Mouse (Mus musculus) neural tube, embryonic 14.5 days (tissue): ENCODE results near the gene Inca1. TPM values are rescaled to one million over a fixed set of nuclear protein-coding genes. Genes with fewer than 3 reads are reported as not detected.

Experiments
- ATAC-seq: fragments of 200-750 bp; cut with Nextera tagmentation; 2 replicates; pipeline ENCODE4 v1.8.0; 2017; ENCODE audit warnings: low read depth, mild to moderate bottlenecking, moderate TSS enrichment, moderate library complexity
- H3K27ac ChIP-seq: fragments of 300-500 bp; sonication (generic); 2 replicates; pipeline ENCODE4 v1.5.1; 2014; ENCODE audit warnings: low read depth, mild to moderate bottlenecking, control low read depth, low read length, moderate library complexity, mixed read lengths
- H3K27me3 ChIP-seq: fragments of 300-500 bp; sonication (generic); 2 replicates; pipeline ENCODE4 v1.6.1; 2014; ENCODE audit warnings: low read length; ENCODE audit not compliant: control insufficient read depth, insufficient read depth
- H3K36me3 ChIP-seq: fragments of 300-500 bp; sonication (generic); 2 replicates; pipeline ENCODE4 v1.6.1; 2014; ENCODE audit warnings: low read length, mixed read lengths; ENCODE audit not compliant: control insufficient read depth, insufficient read depth
- H3K4me1 ChIP-seq: fragments of 300-500 bp; sonication (generic); 2 replicates; pipeline ENCODE4 v1.6.1; 2014; ENCODE audit warnings: low read length; ENCODE audit not compliant: control insufficient read depth, insufficient read depth
- H3K4me2 ChIP-seq: fragments of 300-500 bp; sonication (generic); 2 replicates; pipeline ENCODE4 v1.6.1; 2014; ENCODE audit warnings: mild to moderate bottlenecking, low read depth, low read length, control low read depth
- H3K4me3 ChIP-seq: fragments of 300-500 bp; sonication (generic); 2 replicates; pipeline ENCODE4 v1.5.1; 2014; ENCODE audit warnings: low read depth, low read length, control low read depth, mixed read lengths
- H3K9ac ChIP-seq: fragments of 300-500 bp; sonication (generic); replicated peaks from 2 replicates; pipeline ENCODE4 v1.6.1; 2014; ENCODE audit warnings: low read depth, mild to moderate bottlenecking, control low read depth, low read length, mixed read lengths
- H3K9me3 ChIP-seq: fragments of 300-500 bp; sonication (generic); 2 replicates; pipeline ENCODE4 v1.6.1; 2016; ENCODE audit warnings: low read length; ENCODE audit not compliant: control insufficient read depth
- WGBS: fragments of 180-500 bp; shearing (Covaris S2); extraction: QIAGEN DNeasy Blood & Tissue Kit; methylation state at CpG from one replicate; pipeline ENCODE4 v1.1.7; 2014; 5-methylcytosine and 5-hydroxymethylcytosine counted together
- polyA plus RNA-seq: library from polyadenylated mRNA; unstranded; fragments of >200 nt; fragmentation: Nextera tagmentation; extraction: Ambion mirVana; gene quantifications from 2 replicates; pipeline ENCODE4 v1.2.1, GENCODE M21; 2014

Gene Inca1
- polyA plus RNA-seq, 1 experiment from 2014 or later: 1.4 TPM

- H3K4me3 ChIP-seq: peak within 1 kb of the TSS; percentile 77
- H3K36me3 ChIP-seq: peaks cover 42% of the 10 kb centered on the region
- no peaks in the 10 kb centered on the region for H3K9me3 ChIP-seq
- no peaks in the 10 kb centered on the region for H3K27me3 ChIP-seq
- peak within 1 kb of the TSS; percentile 84 for H3K27ac ChIP-seq
- ATAC-seq: peak; percentile 91
- peak within 1 kb of the TSS; percentile 88 for H3K9ac ChIP-seq
- WGBS: under 1% methylated on average over 63 of the region's 63 CpGs
- H3K4me1 ChIP-seq: peaks cover 21% of the 10 kb centered on the region
- H3K4me2 ChIP-seq: peak within 1 kb of the TSS; percentile 100
These were observed 53.0 kb downstream of the Inca1 start, which contains the start of the genes Rnf167 and Slc25a11 for GRCm38 (mm10) chr11:70646691-70647650. TSS of gene Rnf167 (plus strand) at chr11:70647235. TSS of gene Slc25a11 (minus strand) at chr11:70647479.

- H3K4me3 ChIP-seq: peak overlapping the region; percentile 77
- H3K36me3 ChIP-seq: peaks cover 37% of the 10 kb centered on the region
These were observed 53.7 kb downstream of the Inca1 start for GRCm38 (mm10) chr11:70646259-70646555.

GRCm38 (mm10) chr11:70645461-70646258 is 54.3 kb downstream of the Inca1 start:
- Histone ChIP-seq H3K4me1 (peaks cover 21% of the 10 kb centered on the region), H3K9me3 (no peaks in the 10 kb centered on the region), H3K4me3 (peak overlapping the region; percentile 77), H3K27ac (no peak overlapping the region), H3K27me3 (no peaks in the 10 kb centered on the region), H3K9ac (peak overlapping the region; percentile 88; the same call in 1 of the 2 replicates), H3K4me2 (peak overlapping the region; percentile 68), H3K36me3 (peaks cover 32% of the 10 kb centered on the region)
- no peak for ATAC-seq
- WGBS: 96% methylated on average over 12 of the region's 12 CpGs

More at GRCm38 (mm10) chr11:70646259-70646555, 53.7 kb downstream of the Inca1 start:
- Histone ChIP-seq H3K27ac (peak overlapping the region; percentile 84), H3K27me3 (no peaks in the 10 kb centered on the region), H3K4me2 (peak overlapping the region; percentile 68), H3K9ac (peak overlapping the region; percentile 88), H3K9me3 (no peaks in the 10 kb centered on the region), H3K4me1 (peaks cover 21% of the 10 kb centered on the region)
- WGBS: 12% methylated on average over 3 of the region's 3 CpGs
- ATAC-seq: peak; percentile 3; the same call in 1 of the 2 replicates

- H3K4me1 ChIP-seq: peaks cover 21% of the 10 kb centered on the region
- 96% methylated on average over 8 of the region's 8 CpGs for WGBS
- H3K27me3 ChIP-seq: no peaks in the 10 kb centered on the region
- H3K36me3 ChIP-seq: peaks cover 23% of the 10 kb centered on the region
- H3K4me2 ChIP-seq: no peak overlapping the region
- H3K4me3 ChIP-seq: no peak overlapping the region
- no peak overlapping the region for H3K27ac ChIP-seq
- no peak for ATAC-seq
- H3K9me3 ChIP-seq: no peaks in the 10 kb centered on the region
- no peak overlapping the region for H3K9ac ChIP-seq
These were observed 55.3 kb downstream of the Inca1 start for GRCm38 (mm10) chr11:70644564-70645103.

GRCm38 (mm10) chr11:70643051-70643450 is 56.9 kb downstream of the Inca1 start:
- no peak for ATAC-seq

GRCm38 (mm10) chr11:70641241-70641640 is 58.7 kb downstream of the Inca1 start:
- H3K27me3 ChIP-seq: no peaks in the 10 kb centered on the region
- H3K9ac ChIP-seq: no peak overlapping the region
- peaks cover 8% of the 10 kb centered on the region for H3K4me1 ChIP-seq
- H3K27ac ChIP-seq: no peak overlapping the region
- H3K36me3 ChIP-seq: peaks cover 14% of the 10 kb centered on the region
- no peak overlapping the region for H3K4me3 ChIP-seq
- no peak overlapping the region for H3K4me2 ChIP-seq
- 84% methylated on average over 7 of the region's 7 CpGs for WGBS
- ATAC-seq: no peak
- H3K9me3 ChIP-seq: no peaks in the 10 kb centered on the region

More at GRCm38 (mm10) chr11:70643051-70643450, 56.9 kb downstream of the Inca1 start:
- Histone ChIP-seq H3K27ac (no peak overlapping the region), H3K4me1 (peaks cover 14% of the 10 kb centered on the region), H3K4me3 (no peak overlapping the region), H3K9ac (no peak overlapping the region), H3K36me3 (peaks cover 14% of the 10 kb centered on the region), H3K9me3 (no peaks in the 10 kb centered on the region), H3K4me2 (no peak overlapping the region), H3K27me3 (no peaks in the 10 kb centered on the region)
- 95% methylated on average over 6 of the region's 6 CpGs for WGBS

- no peak overlapping the region for H3K27ac ChIP-seq
- H3K9ac ChIP-seq: no peak overlapping the region
- no peaks in the 10 kb centered on the region for H3K9me3 ChIP-seq
- no peak overlapping the region for H3K4me2 ChIP-seq
- 88% methylated on average over 8 of the region's 8 CpGs for WGBS
- no peaks in the 10 kb centered on the region for H3K4me1 ChIP-seq
- no peak for ATAC-seq
- H3K36me3 ChIP-seq: peaks cover 12% of the 10 kb centered on the region
- H3K4me3 ChIP-seq: no peak overlapping the region
- H3K27me3 ChIP-seq: no peaks in the 10 kb centered on the region
These were observed 60.0 kb downstream of the Inca1 start for GRCm38 (mm10) chr11:70639976-70640375.

GRCm38 (mm10) chr11:70638714-70639278 is 61.2 kb downstream of the Inca1 start, which contains the start of gene Gp1ba:
TSS of gene Gp1ba (plus strand) at chr11:70639122.
- no peaks in the 10 kb centered on the region for H3K9me3 ChIP-seq
- 55% methylated on average over 5 of the region's 5 CpGs for WGBS
- 0 out of 2 replicates have a peak, but pooled peaks cover 2% of the 10 kb centered on the region for H3K36me3 ChIP-seq
- H3K4me2 ChIP-seq: no peak within 1 kb of the TSS
- no peak within 1 kb of the TSS for H3K9ac ChIP-seq
- no peaks in the 10 kb centered on the region for H3K4me1 ChIP-seq
- no peak within 1 kb of the TSS for H3K4me3 ChIP-seq
- no peaks in the 10 kb centered on the region for H3K27me3 ChIP-seq
- ATAC-seq: no peak
- no peak within 1 kb of the TSS for H3K27ac ChIP-seq
